Mouse (Mus musculus) thymus, postnatal 10 days (tissue): ENCODE measurements around the gene Sema6d.

ENCODE experiments used
- DNase-seq, 2 experiments: peaks; one replicate each; pipeline ENCODE4 v3.0.0; 2021; ENCODE audit warnings: low spot score in 2 of 2

Gene Sema6d

DNA sequence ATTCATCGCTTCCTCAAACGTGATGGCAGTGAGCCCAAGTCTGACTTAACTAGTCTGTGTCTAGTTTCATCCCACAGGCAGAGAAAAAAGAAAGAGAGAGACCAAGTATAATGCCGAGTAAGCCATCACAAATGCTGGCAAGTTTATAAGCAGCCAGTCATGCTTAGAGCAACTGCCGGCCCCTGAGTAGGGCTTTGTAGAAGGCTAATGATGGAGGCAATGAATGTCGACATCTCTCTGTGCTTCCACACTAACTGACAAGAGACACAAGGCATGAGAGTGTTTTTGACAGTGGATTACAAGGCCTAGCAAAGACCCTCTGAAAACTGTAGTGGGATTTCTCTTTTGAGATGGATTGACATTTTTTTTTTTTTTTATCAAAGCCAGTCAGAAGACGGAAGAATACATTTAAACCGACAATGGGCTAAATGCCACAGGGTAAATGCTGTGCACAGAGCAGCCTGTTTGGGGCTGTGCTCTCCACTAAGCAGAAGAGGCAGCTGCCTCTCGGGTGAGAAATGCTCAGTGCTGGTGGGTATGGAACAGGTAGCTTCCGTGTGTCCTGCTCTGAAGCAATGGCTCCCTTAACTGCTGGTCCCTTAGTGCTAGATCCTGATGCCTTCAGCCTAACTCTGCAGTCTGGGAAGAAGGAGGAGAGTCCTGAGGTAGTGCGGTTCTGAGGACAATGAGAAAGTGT lies 380.7 kb downstream of the Sema6d start:
- no peak for DNase-seq

DNA sequence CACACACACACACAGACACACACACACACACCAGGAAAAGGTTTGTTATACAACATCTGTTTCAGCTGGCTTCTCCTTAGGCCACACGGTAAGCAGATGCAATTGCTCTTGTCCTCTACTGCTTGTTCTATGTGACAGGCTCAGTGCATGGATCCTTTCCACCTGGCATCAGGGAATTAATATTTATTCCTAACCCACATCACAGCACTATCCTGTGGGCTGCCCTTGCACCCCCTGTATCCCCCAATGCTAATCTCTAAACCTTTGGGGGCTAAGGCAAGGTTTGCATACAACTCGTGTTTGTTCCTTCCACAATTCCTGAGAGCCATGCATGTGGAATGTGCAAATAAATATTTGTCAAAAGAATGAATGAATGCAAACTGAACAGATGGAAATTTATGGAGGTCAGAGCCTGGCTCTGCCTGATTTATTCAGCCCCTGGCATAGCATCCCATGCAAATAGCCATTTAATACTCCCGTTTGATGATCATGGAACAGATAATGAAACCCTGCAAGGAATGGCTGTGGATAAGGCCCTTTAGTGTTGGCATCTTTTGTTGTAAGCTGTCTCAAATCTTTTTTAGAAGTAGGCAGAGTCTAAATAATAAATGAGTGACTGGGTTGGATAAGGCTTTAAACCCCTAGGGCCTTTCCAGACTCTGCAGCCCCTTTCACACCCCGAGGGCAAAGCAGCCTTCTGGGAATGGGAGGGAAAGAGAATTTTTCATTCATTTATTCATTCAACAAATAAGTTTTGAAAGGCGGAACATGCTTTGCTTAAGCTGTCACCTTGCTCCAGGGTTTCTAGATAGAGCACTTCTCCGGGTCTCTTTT lies 383.1 kb downstream of the Sema6d start:
- DNase-seq, result no peak

DNA sequence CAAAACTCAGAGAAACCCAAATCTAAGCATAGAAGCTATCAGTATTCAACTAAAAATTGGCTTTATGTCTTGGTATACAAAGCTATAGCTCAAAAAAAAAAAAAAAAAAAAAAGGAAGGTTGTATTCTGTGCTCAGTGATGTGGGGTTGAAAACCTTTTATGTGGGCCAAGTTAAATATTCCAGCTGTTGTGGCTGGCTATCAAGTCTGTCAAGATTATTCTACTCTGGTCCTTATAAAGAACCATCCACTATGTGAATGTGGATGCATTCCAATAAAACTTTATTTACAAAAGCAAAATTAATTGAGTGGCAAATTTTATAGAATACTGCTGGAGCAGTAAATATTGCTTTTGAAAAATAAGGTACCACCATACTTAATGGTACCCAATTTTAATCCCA lies 388.1 kb downstream of the Sema6d start:
- DNase-seq, result no peak

DNA sequence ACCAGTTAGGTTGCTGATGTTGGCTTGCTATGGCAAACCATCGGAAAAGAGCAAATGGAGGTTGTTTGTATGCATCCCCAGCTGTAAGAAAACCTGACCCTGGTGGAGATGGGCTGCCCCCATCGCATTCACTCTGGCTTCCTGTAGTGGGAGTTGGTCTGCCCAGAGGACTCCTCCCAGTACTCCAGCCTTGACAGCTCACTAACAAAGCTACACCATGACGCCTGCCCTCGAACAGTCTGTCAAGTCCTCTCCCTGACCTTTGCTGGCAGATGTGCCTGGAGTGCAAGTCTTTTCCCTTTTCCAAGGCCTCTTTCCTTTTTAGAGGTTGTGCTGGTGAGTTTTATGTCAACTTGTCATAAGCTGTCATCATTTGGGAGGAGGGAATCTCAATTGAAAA lies 388.8 kb downstream of the Sema6d start:
- no peak for DNase-seq

DNA sequence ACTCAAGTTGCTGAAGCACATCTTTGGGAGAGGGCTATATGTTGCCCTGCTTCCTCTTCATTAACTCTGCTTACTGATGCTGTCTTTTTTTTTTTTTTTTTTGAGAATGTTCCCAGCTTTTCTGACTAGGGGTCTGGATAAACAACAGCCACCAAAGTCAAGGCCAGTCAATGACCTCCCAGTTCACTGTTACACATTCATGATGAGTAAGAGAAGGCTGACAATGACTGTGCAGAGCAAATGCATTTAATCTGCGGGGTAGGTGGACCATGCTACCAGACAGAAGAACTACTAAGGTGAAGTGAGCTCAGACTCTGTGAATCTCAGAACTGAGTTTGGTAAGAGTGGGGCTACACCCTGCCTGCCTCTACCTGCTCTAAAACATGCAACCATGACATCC lies 396.0 kb downstream of the Sema6d start:
- DNase-seq, result no peak

DNA sequence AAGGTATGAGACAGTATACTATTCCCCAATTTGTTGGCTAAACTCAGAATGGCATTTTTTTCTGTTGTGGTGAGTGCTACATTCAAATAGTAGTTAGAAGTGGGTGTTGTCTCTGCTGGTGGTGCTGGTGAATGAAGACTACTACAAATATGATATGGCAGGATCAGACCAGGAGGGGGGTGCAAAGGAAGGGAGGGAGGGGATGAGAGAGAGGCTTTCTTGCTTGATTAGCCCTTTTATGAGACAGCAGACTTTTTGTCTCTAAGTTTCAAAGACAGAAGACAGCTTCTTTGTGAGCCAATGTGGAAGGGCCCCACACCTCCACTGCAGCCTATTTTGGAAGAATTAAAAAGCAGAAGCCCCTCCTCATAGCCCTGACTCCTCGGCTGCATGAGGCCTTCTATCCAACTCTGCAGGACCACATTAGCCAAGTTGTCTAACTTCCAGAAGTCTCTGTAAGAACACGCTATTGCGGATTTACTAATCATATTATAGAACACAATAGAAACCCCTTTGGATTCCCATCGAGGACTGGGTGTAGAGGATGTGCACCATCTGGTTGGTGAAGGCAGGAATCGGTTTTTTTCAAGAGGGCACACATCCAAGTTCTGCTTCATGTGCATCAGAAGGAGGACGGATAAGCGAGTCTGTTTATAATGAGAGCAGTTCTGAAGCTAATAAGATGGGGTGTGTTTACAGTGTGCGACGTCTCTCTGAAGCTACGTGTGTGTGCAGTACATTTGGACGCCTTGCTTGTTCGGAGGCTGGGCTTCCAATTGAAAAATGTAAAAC lies 400.4 kb downstream of the Sema6d start:
- DNase-seq, result no peak

DNA sequence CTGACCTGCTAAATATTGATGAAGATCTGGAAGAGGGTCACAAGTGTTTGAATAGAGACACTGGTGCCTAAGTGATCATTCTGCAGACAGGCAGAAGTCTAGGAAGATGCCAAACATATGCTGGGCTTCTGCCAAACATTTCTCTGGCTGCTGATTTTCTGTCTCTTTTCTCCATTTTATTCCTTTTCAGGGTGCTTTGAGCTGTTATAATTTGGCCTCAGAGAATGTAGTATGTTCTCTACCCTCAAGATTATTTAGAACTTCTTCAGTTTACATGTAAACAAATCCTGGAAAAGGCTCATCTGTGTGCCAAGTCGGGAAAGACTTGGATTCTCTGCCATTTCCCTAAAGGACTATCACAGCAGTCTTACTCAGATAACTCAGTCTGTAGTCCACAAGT lies 406.0 kb downstream of the Sema6d start:
- DNase-seq, result no peak

DNA sequence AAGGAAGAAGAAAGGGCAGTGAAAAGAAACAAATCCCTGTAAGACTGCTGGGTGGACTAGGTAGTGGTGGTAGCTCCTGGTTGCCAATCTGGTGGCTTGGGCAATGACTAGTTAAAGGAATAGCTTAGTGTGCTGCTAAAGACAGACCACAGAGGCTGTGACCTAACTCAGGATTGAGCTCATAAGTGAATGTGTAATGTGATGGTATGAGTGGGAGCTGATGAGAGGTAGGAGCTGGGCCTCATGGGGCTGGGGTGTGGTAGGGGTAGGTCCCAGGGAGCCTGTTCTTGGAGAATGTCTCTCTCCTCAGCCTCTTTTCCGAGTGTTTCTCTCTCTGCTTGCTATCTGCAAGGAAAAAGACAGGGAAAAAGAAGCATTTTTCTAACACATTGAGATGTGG lies 409.9 kb downstream of the Sema6d start:
- no peak for DNase-seq

DNA sequence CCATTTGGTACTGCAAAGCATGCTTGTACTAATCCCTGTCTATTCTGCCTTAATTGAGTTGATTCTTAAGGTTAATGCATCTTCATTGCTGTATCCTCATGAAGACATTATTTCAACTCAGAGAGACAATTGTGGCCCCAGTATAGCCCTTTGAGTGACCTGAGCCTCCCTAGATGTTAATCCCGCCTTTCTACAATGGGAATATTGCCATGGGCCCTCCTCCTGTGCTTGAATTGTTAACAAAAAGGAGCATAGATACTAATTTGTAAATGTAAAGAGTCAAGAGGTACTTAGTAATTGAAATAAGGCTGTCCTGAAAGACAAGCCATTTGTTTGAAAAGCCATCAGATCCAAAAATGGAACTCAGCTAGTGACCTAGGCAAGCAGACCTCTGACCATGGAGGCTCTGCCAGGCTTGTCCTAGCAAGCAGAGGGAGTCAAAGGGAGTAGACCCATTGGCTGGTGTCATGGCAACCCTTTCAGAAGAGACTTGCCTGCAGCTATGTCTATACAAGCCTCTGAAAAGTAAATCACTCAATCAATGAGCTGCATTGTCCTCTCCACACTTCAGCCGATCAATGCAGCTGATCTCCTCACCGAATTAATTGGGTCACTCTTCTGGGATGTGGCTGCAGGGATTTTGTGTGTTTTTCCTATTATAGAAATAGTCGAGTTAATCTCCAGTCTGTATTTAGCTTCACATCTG lies 416.2 kb downstream of the Sema6d start:
- no peak for DNase-seq

DNA sequence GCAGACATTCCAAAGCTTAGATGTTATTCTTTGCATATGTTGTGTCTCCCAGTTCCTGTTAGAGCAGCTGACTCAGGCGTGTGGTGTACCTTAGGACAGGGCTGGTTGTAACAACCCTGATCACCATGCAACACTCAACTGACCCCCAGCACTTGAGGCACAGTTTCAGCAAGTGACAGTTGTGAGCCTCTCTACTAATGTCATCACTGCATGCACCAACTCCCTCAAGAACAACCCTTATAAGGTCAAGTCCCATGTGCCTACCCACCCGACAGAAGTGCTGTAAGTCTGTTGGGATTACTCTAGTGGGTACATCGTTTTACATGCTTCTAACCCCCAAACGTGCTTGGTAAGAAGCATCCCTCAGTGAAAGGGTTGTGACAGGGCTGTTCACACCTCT lies 418.0 kb downstream of the Sema6d start:
- DNase-seq, result no peak

DNA sequence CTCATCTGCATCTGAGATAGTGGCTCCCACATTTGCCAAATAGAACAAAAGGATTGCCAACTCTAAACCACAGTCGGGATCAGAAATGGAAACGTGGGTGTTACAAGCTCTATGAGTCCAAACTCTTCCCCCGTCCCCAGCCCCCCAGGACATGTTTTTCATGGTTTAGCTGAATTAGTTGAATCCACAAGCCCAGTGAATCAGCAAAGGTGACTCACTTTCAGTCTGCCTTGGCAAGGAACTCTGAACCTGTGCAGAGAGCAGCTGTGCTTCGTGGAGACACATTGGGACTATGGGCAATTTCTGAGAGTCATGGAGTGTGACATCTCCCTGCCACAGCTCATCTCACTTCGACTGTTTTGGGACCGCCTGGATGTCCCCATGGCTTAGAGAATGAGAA lies 419.7 kb downstream of the Sema6d start:
- DNase-seq, result no peak

DNA sequence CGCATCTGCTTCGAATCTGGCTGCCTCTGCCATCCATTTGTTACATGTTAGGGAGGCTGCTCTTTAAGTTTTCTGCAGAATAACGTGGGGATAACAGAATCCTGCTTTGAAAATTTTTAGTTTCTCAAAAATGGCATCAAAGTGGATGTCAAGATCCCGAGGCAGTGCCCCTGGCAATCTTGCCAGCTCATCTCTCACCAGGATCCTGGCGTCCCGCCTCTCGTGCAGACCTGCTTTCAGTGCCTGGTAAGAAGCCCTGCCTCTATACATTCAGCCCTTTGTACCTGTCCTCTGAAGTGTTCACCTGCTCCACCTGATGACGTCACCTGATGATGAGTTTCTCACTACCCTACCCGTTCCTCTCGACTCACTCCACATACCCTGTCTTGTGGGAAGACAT lies 422.1 kb downstream of the Sema6d start:
- DNase-seq, result no peak

DNA sequence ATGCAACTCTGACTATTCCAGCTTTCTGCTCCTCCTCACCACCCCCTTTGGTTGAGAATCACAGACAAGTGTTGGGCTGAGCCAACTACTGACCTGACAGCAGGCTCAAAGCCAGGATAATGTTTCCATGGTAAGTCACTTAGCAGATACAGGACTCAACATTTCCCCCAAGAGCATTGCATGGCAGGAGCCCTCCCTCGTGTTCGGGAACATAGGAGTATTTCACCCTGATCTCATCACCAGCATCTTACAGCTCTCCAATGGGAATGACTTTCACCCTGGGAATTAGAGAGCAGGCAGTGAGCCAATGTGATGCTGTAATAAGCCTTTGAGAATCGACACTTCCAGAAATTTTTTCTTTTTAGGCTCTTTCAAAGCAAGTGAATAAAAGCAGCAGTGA lies 432.7 kb downstream of the Sema6d start:
- no peak for DNase-seq

DNA sequence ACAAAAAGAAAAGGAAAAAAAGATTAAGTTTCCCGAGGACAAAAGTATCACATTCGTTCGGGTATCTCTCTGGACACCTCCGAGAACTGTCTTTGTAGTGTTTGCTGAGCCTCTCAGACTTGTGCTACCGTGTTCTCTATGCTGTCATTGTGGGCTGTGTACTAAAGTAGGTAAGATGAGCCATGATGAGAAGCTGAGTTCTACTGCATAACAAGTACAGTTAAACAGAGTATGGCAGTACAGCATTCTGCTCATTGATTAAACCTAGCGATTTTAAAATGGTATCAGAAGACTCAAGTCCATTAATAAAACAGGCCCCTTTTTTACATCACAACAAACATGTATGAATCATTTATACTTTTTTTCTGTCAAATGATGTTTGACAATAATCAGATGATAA lies 433.9 kb downstream of the Sema6d start:
- no peak for DNase-seq

DNA sequence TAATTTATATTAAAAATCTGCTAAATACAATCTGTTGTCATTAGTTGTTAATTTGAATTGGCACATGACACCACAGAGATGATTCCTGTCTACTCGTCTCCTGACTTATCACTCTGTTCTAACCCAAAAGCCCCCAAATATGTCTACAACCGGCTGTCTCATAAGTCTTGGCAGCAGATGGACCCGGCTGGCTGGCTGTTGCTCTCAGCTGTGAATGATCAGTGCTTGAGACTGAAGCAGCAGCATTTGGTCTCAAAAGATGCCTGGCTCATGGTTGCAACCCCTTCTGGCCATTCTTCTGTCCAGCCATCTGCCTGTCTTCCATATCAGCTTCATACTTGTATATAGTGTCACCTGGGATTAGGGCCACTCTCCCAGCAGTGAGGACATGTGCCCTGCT lies 434.4 kb downstream of the Sema6d start:
- no peak for DNase-seq

DNA sequence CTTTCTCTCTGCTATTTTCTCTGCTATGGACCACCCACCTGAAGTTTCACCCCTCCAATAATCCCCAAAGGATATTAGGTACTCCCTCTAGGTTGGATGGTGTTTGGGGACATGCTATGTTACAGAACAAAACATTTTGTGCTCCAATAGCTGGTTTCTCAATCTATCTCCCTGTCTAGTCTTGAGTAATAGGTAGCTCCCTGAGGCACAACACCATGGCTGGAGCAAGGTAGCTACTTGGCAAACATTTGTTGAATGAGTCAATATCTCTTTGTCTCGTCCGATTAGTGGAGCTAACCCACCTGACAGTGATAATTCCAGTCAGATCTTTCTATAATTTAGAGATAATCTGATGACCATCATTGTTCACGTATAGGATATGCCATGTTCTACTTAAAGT lies 437.9 kb downstream of the Sema6d start:
- DNase-seq, result no peak

DNA sequence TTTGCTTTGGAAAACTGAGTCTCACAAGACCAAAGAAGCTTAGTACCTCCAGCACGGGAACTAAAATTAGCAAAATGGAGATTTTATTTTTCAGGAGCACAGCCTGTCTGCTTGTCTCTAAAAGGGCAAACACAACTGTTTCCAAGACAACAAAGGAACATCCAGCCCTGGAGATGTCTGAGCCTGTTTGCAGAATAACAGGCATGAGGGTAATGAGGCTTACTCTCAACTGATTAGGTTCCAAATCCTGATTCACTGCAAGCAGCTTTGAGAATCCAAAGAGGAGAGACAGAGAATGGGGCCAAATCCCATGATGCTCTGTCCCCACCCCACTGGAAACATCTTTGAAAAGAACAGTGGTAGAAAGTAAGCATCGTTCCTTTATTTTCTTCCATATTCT lies 440.7 kb downstream of the Sema6d start:
- no peak for DNase-seq

DNA sequence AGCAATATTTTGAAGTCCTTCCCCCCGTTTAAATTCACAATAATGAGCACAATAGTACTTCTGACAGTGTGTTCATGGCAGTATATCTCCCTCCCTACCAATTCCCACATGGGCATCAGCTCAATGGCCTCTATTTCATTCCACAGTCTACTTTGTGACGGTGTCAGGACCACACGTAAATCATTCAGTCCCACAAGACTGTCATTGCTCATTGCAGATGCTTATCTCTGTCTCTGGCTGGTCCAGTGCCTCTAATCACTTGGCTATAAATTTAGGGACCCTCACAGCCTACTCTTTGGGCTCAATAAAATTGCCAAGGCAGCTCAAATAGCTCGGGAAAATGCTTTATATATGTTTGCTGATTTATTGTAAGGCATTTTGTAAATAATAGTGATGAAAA lies 441.3 kb downstream of the Sema6d start:
- DNase-seq, result no peak

DNA sequence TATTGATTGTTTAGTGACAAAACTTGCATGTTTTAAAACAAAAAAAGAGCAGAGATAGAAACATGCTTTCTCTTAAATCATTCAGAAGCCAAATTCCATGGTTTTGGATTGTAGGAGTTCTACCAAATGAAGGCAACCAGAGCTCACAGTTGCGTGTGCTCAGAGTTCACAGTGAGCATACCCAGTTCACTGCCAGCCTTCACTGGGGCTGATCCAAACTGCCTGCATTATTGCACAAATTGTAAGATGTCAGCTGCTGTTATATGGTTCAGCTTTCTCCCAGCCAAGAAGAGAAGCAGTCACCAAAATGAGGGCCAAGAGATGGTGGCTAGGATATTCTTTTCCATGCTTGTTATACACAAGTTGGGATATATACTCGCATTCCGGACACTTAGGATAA lies 443.1 kb downstream of the Sema6d start:
- no peak for DNase-seq

DNA sequence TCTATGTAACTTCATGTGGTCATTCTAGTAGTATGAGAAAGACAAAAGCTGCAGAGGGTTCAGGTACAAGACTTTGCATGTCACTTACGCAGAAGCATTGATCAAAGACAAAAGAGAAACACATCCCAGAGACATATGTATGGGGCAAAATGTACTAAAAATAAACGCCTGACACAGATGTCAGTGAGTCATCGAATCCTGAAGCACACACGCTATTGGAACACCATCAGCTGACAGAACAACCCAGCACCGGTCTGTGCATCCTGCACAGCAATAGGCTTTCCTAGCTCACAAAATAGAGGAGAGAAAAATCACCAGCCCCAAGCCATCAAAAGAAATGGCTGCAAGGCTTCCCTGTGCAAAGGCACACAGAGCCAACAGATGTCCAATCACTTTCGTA lies 443.8 kb downstream of the Sema6d start:
- DNase-seq, result no peak

DNA sequence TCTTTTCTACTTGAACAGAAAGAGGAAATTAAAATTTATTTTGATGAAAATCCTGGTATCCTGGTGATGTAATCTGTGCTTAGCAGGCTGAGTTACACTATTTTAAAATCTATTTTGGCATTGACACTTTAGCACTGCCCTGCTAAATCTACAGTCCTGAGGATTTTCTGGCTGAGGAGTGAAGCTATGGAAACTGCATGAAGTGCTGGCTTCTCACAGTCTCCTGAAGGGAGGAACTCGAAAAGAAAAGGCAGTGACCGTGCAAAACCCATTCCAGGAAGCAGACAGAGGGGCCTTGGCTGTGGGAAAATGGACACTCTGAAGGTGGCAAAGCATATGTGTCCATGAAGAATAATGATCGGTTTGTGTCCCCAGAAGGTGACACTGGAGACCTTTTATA lies 460.5 kb downstream of the Sema6d start:
- no peak for DNase-seq

DNA sequence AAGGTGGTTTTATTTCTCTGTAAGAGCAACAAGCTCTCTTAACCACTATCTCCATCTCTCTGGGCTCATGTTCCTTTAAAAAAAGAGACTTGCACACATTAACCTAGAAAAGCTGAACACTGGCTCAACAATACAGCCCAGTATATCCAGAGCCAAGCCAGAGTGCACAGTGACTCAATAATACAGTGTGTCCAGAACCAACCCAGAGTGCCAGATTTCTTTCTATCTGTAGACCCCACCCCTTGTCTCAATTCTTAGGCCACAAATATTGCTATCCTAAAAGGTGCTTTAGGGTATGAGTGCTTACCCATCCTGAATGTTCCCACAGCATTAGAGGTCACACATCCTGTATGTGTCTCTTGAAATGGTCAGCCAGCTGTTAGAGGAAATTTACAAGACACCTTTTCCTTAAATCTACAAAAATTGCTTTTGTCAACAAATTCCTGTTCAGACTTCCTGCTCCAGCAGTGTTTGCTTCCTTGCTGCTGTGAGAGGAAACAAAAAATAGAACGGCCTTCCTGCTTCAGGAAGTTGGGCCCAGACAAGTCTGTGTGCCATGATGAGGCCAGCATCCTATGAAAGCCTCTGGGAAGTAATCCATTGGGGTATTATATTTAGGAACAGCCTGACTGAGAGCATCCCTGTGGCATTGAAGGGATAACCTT lies 465.1 kb downstream of the Sema6d start:
- no peak for DNase-seq
